Mouse (Mus musculus): Measurements from ENCODE around the gene Tff3.

Tff3 gene

GRCm38 (mm10) chr17:31119429-31119828 is 10.0 kb downstream of the Tff3 start:
- DNase-seq, result peak; percentile 86 to 92

GRCm38 (mm10) chr17:31117946-31118345 is 11.5 kb downstream of the Tff3 start:
- no peak for DNase-seq

- no peak for DNase-seq
Observed at GRCm38 (mm10) chr17:31116063-31116462, 13.4 kb downstream of the Tff3 start.

GRCm38 (mm10) chr17:31113191-31113856 is 16.1 kb downstream of the Tff3 start:
- DNase-seq, result no peak

GRCm38 (mm10) chr17:31108388-31108787 is 21.1 kb downstream of the Tff3 start:
- DNase-seq, result no peak

GRCm38 (mm10) chr17:31103823-31104222 is 25.6 kb downstream of the Tff3 start:
- DNase-seq, result peak in 1 of 2 experiments; percentile 38

- DNase-seq, result no peak
Observed at GRCm38 (mm10) chr17:31103007-31103570, 26.4 kb downstream of the Tff3 start.

- DNase-seq, result no peak
Observed at GRCm38 (mm10) chr17:31098788-31099187, 30.7 kb downstream of the Tff3 start.

GRCm38 (mm10) chr17:31096893-31097292 is 32.6 kb downstream of the Tff3 start:
- no peak for DNase-seq

- DNase-seq, result peak; percentile 53 to 64
Observed at GRCm38 (mm10) chr17:31095570-31095969, 33.9 kb downstream of the Tff3 start.

GRCm38 (mm10) chr17:31094781-31095180 is 34.7 kb downstream of the Tff3 start:
- no peak for DNase-seq

GRCm38 (mm10) chr17:31091023-31091735 is 38.3 kb downstream of the Tff3 start:
- DNase-seq, result no peak

GRCm38 (mm10) chr17:31089848-31090247 is 39.6 kb downstream of the Tff3 start:
- no peak for DNase-seq

GRCm38 (mm10) chr17:31088711-31089110 is 40.7 kb downstream of the Tff3 start:
- no peak for DNase-seq

GRCm38 (mm10) chr17:31086196-31086595 is 43.2 kb downstream of the Tff3 start:
- DNase-seq, result peak; percentile 62 to 74

GRCm38 (mm10) chr17:31085519-31085918 is 43.9 kb downstream of the Tff3 start:
- no peak for DNase-seq

- DNase-seq, result no peak
Observed at GRCm38 (mm10) chr17:31082296-31083078, 47.0 kb downstream of the Tff3 start.

GRCm38 (mm10) chr17:31079078-31079840 is 50.2 kb downstream of the Tff3 start:
- DNase-seq, result no peak

GRCm38 (mm10) chr17:31078581-31078980 is 50.9 kb downstream of the Tff3 start:
- no peak for DNase-seq

GRCm38 (mm10) chr17:31077561-31077960 is 51.9 kb downstream of the Tff3 start:
- no peak for DNase-seq

- no peak for DNase-seq
Observed at GRCm38 (mm10) chr17:31075471-31075870, 54.0 kb downstream of the Tff3 start.

Data from cerebellum, postnatal 25 days (tissue).